Mouse (Mus musculus) layer of hippocampus, adult 6 months (tissue): Measurements from ENCODE around the gene Fndc1. TPM values are rescaled to one million over a fixed set of nuclear protein-coding genes. Genes with fewer than 3 reads are reported as not detected.

Experiments used
- long read RNA-seq, 2 experiments: library from polyadenylated mRNA; unstranded; transcript quantifications; one replicate each; pipeline ENCODE4 v2.0.0; 2019 to 2020
- microRNA-seq: library from miRNA; unstranded; fragments of <30 nt; microRNA quantifications from one replicate; pipeline ENCODE4 v1.2.0, GENCODE M21; 2020
- polyA plus RNA-seq: library from polyadenylated mRNA; unstranded; fragments of <200 nt; fragmentation: Nextera tagmentation; gene quantifications from 2 replicates; pipeline ENCODE4 v1.2.3, GENCODE M21; 2021

Gene Fndc1
- polyA plus RNA-seq = 1.2 and 2.2 TPM in 2 replicates
- long read RNA-seq, experiment 1, partial matches to known transcripts = 0 of 2 reads
- long read RNA-seq, experiment 1, other reads (novel, unspliced or antisense) = 2 of 2 reads
- long read RNA-seq, experiment 2, partial matches to known transcripts = 5 of 7 reads
- long read RNA-seq, experiment 2, other reads (novel, unspliced or antisense) = 2 of 7 reads

GRCm38 (mm10) chr17:7826819-7827515 lies at the start of gene Fndc1:
Fndc1 (minus strand) TSS chr17:7827302.

Small RNAs within 50 kb of the gene (microRNA-seq; reads per million reads assigned to microRNA genes)
- gene Gm25872 = not detected

Other genes with a start within 250 kb of the Fndc1 start
- 0.72 and 0.82 TPM in 2 replicates for gene Tagap, start 98.7 kb upstream of the Fndc1 start, polyA plus RNA-seq
- gene Rsph3a, start 118.3 kb upstream of the Fndc1 start, polyA plus RNA-seq = 85.9 and 87.1 TPM in 2 replicates